Mouse (Mus musculus): ENCODE measurements around the gene Zfp687. TPM values are rescaled to one million over a fixed set of nuclear protein-coding genes. Genes with fewer than 3 reads are reported as not detected.
A peak's percentile ranks its signal among the peaks of the same experiment; 100 is the strongest.

The Zfp687 gene
- total and polyA plus RNA-seq, 2 experiments from 2014 or later: 13.1 to 23.1 TPM

- 4% methylated on average over 21 of the region's 21 CpGs for WGBS
- ATAC-seq: no peak
Observed at GRCm38 (mm10) chr3:95016532-95017056, 1.3 kb upstream of the Zfp687 start.

GRCm38 (mm10) chr3:95015891-95016531 lies 763 bp upstream of the Zfp687 start:
- peak overlapping the region; percentile 61 for H3K4me2 ChIP-seq (ENCODE audit: low read depth)
- H3K36me3 ChIP-seq (ENCODE audit: insufficient read depth): peaks cover 9% of the 10 kb centered on the region
- ATAC-seq (peak; percentile 74), DNase-seq (peak; percentile 94)
- peak overlapping the region; percentile 69 for H3K9ac ChIP-seq
- H3K27me3 ChIP-seq (ENCODE audit: insufficient read depth, low read length): no peaks in the 10 kb centered on the region
- peak overlapping the region; percentile 97 for H3K27ac ChIP-seq (ENCODE audit: low read depth, low read length)
- 1% methylated on average over 40 of the region's 40 CpGs for WGBS
- H3K9me3 ChIP-seq (ENCODE audit: low read length): no peaks in the 10 kb centered on the region
- peak overlapping the region; percentile 77 for H3K4me3 ChIP-seq (ENCODE audit: low read depth, low read length)
- TF ChIP-seq CTCF (IDR thresholded peaks at IDR 0.05; ENCODE audit: low read depth): no peak
- peaks cover 12% of the 10 kb centered on the region for H3K4me1 ChIP-seq (ENCODE audit: insufficient read depth)

More at GRCm38 (mm10) chr3:95016532-95017056, 1.3 kb upstream of the Zfp687 start:
- H3K4me1 ChIP-seq (ENCODE audit: insufficient read depth): peaks cover 12% of the 10 kb centered on the region
- peak overlapping the region; percentile 77 for H3K4me3 ChIP-seq (ENCODE audit: low read depth, low read length)
- peaks cover 3% of the 10 kb centered on the region; the same call in 1 of the 2 replicates for H3K36me3 ChIP-seq (ENCODE audit: insufficient read depth)
- peak overlapping the region; percentile 97 for H3K27ac ChIP-seq (ENCODE audit: low read depth, low read length)
- TF ChIP-seq CTCF (IDR thresholded peaks at IDR 0.05; ENCODE audit: low read depth): no peak
- H3K9ac ChIP-seq: peak overlapping the region; percentile 69
- no peaks in the 10 kb centered on the region for H3K9me3 ChIP-seq (ENCODE audit: low read length)
- H3K4me2 ChIP-seq (ENCODE audit: low read depth): peak overlapping the region; percentile 61
- DNase-seq: no peak
- no peaks in the 10 kb centered on the region for H3K27me3 ChIP-seq (ENCODE audit: insufficient read depth, low read length)

- ATAC-seq (no peak; the same call in 1 of the 2 replicates), DNase-seq (peak; percentile 17)
- Histone ChIP-seq H3K27ac (ENCODE audit: low read depth, low read length) (peak overlapping the region; percentile 86), H3K36me3 (ENCODE audit: insufficient read depth) (peaks cover 22% of the 10 kb centered on the region), H3K4me3 (ENCODE audit: low read depth, low read length) (peak overlapping the region; percentile 77), H3K4me2 (ENCODE audit: low read depth) (peak overlapping the region; percentile 99), H3K9ac (peak overlapping the region; percentile 76), H3K9me3 (ENCODE audit: low read length) (no peaks in the 10 kb centered on the region), H3K27me3 (ENCODE audit: insufficient read depth, low read length) (no peaks in the 10 kb centered on the region), H3K4me1 (ENCODE audit: insufficient read depth) (peaks cover 12% of the 10 kb centered on the region)
- WGBS: under 1% methylated on average over 44 of the region's 44 CpGs
- no peak for TF ChIP-seq CTCF (IDR thresholded peaks at IDR 0.05; ENCODE audit: low read depth)
Observed at GRCm38 (mm10) chr3:95014428-95015151, 658 bp downstream of the Zfp687 start.

GRCm38 (mm10) chr3:95013699-95014427 lies 1.4 kb downstream of the Zfp687 start:
- no peaks in the 10 kb centered on the region for H3K27me3 ChIP-seq (ENCODE audit: insufficient read depth, low read length)
- H3K4me2 ChIP-seq (ENCODE audit: low read depth): peak overlapping the region; percentile 99
- WGBS: 12% methylated on average over 13 of the region's 13 CpGs
- peaks cover 29% of the 10 kb centered on the region for H3K36me3 ChIP-seq (ENCODE audit: insufficient read depth)
- H3K9me3 ChIP-seq (ENCODE audit: low read length): no peaks in the 10 kb centered on the region
- H3K4me3 ChIP-seq (ENCODE audit: low read depth, low read length): peak overlapping the region; percentile 77
- DNase-seq (no peak), ATAC-seq (no peak)
- peak overlapping the region; percentile 76 for H3K9ac ChIP-seq
- TF ChIP-seq CTCF (IDR thresholded peaks at IDR 0.05; ENCODE audit: low read depth): no peak
- H3K27ac ChIP-seq (ENCODE audit: low read depth, low read length): no peak overlapping the region
- H3K4me1 ChIP-seq (ENCODE audit: insufficient read depth): peaks cover 12% of the 10 kb centered on the region

- H3K9me3 ChIP-seq (ENCODE audit: low read length): no peaks in the 10 kb centered on the region
- ATAC-seq: no peak
- no peak overlapping the region for H3K4me3 ChIP-seq (ENCODE audit: low read depth, low read length)
- peaks cover 12% of the 10 kb centered on the region for H3K4me1 ChIP-seq (ENCODE audit: insufficient read depth)
- H3K9ac ChIP-seq: no peak overlapping the region
- WGBS: 89% methylated on average over 3 of the region's 3 CpGs
- no peak overlapping the region for H3K4me2 ChIP-seq (ENCODE audit: low read depth)
- H3K27ac ChIP-seq (ENCODE audit: low read depth, low read length): no peak overlapping the region
- DNase-seq: no peak
- H3K27me3 ChIP-seq (ENCODE audit: insufficient read depth, low read length): no peaks in the 10 kb centered on the region
- TF ChIP-seq CTCF (IDR thresholded peaks at IDR 0.05; ENCODE audit: low read depth): no peak
- H3K36me3 ChIP-seq (ENCODE audit: insufficient read depth): peaks cover 38% of the 10 kb centered on the region
Observed at GRCm38 (mm10) chr3:95012982-95013381, 2.3 kb downstream of the Zfp687 start.

- WGBS: 88% methylated on average over 7 of the region's 7 CpGs
- Histone ChIP-seq H3K9ac (no peak overlapping the region), H3K36me3 (ENCODE audit: insufficient read depth) (peaks cover 57% of the 10 kb centered on the region), H3K4me3 (ENCODE audit: low read depth, low read length) (no peak overlapping the region), H3K27ac (ENCODE audit: low read depth, low read length) (no peak overlapping the region), H3K9me3 (ENCODE audit: low read length) (no peaks in the 10 kb centered on the region), H3K4me1 (ENCODE audit: insufficient read depth) (peaks cover 7% of the 10 kb centered on the region), H3K27me3 (ENCODE audit: insufficient read depth, low read length) (no peaks in the 10 kb centered on the region), H3K4me2 (ENCODE audit: low read depth) (no peak overlapping the region)
- no peak for TF ChIP-seq CTCF (IDR thresholded peaks at IDR 0.05; ENCODE audit: low read depth)
- DNase-seq (no peak), ATAC-seq (no peak)
Observed at GRCm38 (mm10) chr3:95010396-95010795, 4.9 kb downstream of the Zfp687 start.

All from forebrain, postnatal 0 days (tissue).